Mouse (Mus musculus): ENCODE results near the gene Mrpl28.
"Not testable (repeated sequence)": the region's sequence is repeated elsewhere in the genome, so short reads cannot be mapped to it uniquely, and the experiment has no call there.

The Mrpl28 gene

GRCm38 (mm10) chr17:26123267-26123684 is at the start of gene Mrpl28:
Gene Mrpl28, plus strand, starts transcription at chr17:26123500.
- peak; percentile 99 for DNase-seq

DNA sequence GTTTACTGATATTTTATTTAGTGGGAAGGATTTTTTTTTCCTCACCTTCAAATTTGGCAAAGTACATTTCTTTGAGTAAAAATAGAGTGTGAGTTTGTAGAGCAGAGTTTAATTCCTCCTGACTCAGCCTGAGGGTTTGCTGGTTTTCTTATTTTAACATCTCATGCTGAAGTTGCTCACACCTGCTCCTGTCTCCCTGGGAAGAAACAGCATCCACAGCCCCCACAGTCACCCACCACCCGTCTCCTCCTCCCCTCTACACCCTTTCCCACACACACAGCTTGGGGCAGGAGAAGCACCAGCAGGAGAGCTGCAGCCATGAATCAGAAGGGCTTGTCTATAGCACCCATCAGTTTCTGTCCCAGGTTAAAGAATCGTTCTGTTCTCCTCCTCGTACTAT is 48.1 kb upstream of the Mrpl28 start:
- DNase-seq, result no peak

- no peak for DNase-seq
Measured at GRCm38 (mm10) chr17:26078851-26079250, 44.4 kb upstream of the Mrpl28 start.

DNA sequence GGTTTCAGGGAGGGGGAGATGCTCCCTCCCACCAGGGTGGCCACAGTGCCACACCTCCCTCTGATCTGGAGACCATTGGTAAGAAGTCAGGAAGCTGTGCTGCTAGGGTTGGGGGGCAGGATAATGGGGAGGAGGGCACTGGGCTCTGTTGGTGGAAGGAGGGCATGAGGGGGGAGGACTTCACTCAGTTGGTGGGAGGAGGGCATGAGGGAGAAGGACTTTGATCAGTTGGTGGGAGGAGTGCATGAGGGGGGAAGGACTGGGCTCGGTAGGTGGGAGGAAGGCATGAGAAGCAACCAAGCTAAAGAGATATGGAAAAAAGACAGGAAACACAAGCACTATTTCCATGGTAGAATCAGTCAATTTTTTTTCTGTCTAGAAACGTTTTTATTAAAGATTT is 42.4 kb upstream of the Mrpl28 start:
- no peak for DNase-seq

- DNase-seq, result no peak
Measured at GRCm38 (mm10) chr17:26087059-26087564, 36.2 kb upstream of the Mrpl28 start.

DNA sequence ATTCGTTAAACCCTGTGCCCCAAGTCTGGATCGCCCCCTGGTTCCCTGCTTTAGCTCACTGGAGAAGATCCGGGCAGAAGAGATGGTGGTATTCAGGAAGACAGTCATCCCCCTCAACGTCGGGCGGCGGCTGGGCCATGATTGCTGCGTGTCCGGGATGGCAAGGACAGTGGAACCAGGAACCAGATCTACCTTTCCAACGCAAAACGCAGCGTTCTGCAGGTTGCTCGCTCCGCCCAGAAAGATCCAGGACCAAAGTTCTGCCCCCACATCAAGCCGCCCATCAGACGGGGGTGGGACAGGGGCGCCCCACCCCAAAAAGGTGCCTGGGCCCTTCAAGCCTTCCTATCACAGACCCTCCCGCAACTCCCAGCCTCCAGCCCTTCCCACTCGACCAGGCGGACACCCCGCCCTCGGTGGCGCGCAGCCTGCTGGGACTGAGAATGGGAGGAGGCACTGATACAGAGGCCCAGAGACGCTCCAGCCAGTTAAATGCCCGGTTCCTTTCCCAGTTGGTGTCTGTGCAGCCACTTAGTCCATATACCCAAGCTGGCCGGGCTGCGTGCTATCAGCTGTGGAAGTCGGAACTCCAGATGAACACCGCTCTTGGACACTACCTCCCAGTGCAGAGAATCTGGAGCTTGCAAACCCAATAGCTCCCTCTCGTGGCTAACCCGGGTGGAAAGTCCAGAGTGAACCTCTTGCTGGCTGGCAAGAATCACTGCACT is 33.2 kb upstream of the Mrpl28 start, which contains the start of gene Decr2:
Decr2 (minus strand) TSS at position 433 of the 728 bp plus-strand sequence.
- peak; percentile 95 to 98 for DNase-seq

GRCm38 (mm10) chr17:26094531-26095110 is 28.7 kb upstream of the Mrpl28 start:
- no peak for DNase-seq

- peak; percentile 76 to 81 for DNase-seq
Measured at GRCm38 (mm10) chr17:26095121-26095740, 28.1 kb upstream of the Mrpl28 start, which contains the start of gene Nme4. Gene Nme4, minus strand, starts transcription at chr17:26095602.

- DNase-seq, result no peak
Measured at GRCm38 (mm10) chr17:26098461-26098860, 24.8 kb upstream of the Mrpl28 start.

DNA sequence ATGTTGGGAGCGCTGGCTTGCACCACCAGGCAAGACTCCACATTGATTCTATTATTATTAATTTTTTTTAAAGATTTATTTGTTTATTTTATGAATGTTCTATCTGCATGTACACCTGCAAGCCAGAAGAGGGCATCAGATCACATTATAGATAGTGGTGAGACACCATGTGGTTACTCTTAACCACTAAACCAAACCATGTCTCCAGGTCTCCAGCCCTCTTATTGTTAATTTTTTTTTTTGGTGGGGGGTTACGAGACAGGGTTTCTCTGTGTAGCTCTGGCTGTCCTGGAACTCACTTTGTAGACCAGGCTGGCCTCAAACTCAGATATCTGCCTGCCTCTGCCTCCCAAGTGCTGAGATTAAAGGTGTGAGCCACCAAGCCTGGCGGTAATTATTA is 24.0 kb upstream of the Mrpl28 start:
- peak in 1 of 2 experiments; percentile 61 for DNase-seq

- no peak for DNase-seq
Measured at GRCm38 (mm10) chr17:26100166-26100565, 23.1 kb upstream of the Mrpl28 start.

DNA sequence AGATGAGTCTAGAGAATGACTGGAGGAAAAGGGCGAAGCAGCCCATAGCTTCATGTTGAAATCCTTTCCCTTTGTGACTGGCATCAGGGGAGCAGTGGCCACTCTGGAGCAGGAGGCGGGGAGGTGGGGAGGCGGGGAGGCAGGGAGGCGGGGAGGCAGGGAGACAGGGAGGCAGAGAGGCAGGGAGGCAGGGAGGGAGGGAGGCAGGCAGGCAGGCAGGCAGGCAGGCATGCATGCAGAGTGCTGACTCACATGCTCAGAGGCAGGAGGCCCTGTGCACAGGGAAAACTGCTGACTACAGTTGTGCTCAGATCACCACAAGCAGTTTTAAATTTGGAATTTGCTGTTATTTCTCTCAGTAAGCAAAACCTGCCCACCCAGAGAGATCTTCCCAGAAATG is 21.8 kb upstream of the Mrpl28 start:
- DNase-seq, result no peak

- no peak for DNase-seq
Measured at GRCm38 (mm10) chr17:26105619-26106018, 17.7 kb upstream of the Mrpl28 start.

- DNase-seq, result no peak
Measured at GRCm38 (mm10) chr17:26110156-26110555, 13.1 kb upstream of the Mrpl28 start.

- DNase-seq, result no peak
Measured at GRCm38 (mm10) chr17:26111024-26111423, 12.3 kb upstream of the Mrpl28 start.

- no peak for DNase-seq
Measured at GRCm38 (mm10) chr17:26111722-26112121, 11.6 kb upstream of the Mrpl28 start.

DNA sequence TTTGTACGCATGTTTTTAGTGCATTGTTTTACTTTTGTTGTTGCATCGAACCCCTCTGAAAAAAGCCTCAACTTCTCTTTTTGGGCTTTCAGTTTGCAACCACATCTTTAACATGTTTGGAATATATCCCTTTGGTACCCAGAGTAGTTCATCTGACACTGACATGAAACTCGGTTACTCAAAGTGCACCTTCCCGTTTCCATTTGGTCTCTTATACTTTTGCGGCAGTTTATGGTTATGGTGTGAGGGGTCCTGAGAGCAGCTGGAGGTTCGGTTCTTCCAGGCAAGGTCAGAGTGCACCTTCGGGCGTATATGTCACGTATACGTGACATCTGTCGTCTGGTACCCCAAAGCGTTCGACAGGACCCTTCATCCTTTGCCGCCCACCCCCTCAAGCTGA is 10.5 kb upstream of the Mrpl28 start:
- DNase-seq, result no peak

GRCm38 (mm10) chr17:26113181-26113948 is 9.9 kb upstream of the Mrpl28 start, which contains the start of gene Tmem8:
Gene Tmem8, plus strand, starts transcription at chr17:26113299.
- DNase-seq, result peak; percentile 84 to 86

DNA sequence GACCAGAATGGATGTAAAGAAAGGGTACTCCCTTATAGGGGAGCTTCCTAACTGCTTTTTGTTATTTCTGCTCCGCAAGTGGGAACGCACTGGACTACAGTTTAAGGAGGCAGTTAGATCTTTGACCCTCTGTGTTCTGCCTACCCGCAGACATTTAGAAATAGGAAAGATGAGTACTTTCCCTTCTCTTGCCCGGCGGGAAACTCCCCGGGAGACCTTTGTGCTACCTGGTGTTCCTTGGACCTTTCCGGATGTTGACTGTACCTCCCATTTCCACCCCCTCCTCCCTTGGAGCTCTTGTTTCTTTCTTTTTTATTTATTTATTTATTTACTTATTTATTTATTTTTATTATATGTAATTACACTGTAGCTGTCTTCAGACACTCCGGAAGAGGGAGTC is 9.2 kb upstream of the Mrpl28 start:
- DNase-seq, result no peak

DNA sequence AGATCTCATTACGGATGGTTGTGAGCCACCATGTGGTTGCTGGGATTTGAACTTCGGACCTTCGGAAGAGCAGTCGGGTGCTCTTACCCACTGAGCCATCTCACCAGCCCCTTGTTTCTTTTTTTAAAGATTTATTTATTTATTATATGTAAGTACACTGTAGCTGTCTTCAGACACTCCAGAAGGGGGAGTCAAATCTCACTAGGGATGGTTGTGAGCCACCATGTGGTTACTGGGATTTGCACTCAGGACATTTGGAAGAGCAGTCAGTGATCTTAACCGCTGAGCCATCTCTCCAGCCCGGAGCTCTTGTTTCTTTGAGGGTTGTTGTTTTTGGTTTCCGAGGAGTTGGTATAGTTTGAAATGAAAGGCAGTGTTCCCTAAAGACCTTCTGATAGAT is 8.8 kb upstream of the Mrpl28 start:
- not testable (repeated sequence) for DNase-seq

DNA sequence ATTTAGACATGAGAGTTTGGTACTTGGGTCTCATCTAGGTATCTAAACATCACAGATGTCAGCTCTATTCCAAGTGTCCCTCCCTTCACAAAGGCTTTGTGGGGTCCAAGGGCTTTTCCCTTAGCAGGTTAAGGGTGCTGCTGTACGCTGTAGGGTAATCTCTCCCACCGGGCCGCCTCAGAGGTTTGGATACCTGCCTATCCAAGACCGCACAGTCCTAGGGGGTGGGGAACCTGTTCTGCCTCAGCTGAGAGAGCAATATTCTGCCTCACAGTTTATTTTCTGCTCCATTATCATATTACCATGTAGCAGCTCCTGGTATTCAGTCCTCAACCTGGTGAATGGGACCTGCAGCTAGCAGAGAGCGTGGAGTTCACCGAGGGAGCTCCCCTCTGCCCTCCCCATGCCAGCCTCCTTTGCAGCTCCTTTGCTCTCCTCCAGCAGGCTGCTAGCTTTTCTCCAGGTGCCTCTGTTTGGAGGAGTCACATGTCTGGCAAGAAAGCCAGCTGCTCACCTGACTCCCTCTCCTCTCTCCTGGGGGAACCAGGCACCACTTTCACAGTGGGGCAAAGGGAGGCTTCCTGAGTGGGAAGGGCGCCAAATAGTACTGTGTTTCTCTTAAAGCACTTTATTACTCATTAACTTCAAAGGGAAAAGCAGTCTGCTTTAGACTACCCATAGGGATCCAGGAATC is 7.9 kb upstream of the Mrpl28 start:
- no peak for DNase-seq

DNA sequence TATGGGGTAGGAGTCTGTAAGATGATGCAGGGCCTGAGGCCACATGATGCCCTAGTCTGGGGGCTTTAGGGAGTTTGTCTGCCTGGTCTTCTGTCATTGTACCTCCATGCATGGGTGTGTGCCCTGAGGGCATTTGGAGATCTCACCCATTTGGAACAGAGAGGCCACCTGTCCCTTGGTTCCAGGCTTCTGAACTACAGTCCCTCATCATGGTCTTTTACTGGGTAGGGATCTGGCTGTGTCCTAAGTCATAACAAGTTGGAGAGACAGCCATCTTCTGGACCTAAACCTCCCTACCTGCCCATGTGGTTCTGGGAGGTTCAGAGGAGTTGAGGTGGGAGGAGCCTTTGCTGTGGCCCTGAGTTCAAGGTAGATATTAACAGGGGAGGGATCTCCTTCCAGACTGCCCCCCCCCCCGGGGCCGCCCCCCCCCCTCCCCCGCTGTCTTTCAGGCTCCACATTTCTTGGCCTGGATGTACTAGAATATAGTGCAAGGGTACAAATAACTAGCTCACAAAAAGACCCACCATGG is 7.3 kb upstream of the Mrpl28 start:
- no peak for DNase-seq
